Mouse (Mus musculus) hindlimb bud, embryonic 11.5 days (tissue): ENCODE data around the gene Tagln.

Experiments
- DNase-seq: peaks from one replicate; pipeline ENCODE4 v3.0.0-alpha.2; 2012; ENCODE audit warnings: low read depth, low spot score; ENCODE audit errors: extremely low spot score

The Tagln gene

DNA sequence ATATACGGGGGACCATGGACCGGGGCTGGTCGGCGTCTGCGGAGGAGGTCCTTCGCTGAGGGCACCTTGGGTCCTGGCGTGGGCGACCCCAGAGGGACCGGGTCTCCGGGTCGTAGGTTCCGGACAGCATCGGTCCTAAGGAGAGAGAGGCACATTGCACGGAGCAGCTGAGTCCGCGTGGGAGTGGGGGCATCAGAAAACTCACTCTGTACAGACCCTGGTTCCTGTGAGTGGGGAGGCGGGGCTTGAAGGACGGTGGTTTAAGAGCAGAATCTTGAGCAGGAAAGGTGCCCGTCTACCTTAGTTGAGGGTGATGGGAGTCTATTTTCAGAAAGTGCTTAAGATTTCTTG lies 28.8 kb downstream of the Tagln start:
- DNase-seq = no peak

- peak; percentile 22 for DNase-seq
Measured at GRCm38 (mm10) chr9:45906355-45907077, 29.3 kb downstream of the Tagln start, which contains the start of the genes Pcsk7 and Rnf214. Gene Pcsk7, plus strand, starts transcription at chr9:45906497. Gene Rnf214, minus strand, starts transcription at chr9:45906911.

GRCm38 (mm10) chr9:45905811-45906237 lies 30.0 kb downstream of the Tagln start:
- DNase-seq = no peak

DNA sequence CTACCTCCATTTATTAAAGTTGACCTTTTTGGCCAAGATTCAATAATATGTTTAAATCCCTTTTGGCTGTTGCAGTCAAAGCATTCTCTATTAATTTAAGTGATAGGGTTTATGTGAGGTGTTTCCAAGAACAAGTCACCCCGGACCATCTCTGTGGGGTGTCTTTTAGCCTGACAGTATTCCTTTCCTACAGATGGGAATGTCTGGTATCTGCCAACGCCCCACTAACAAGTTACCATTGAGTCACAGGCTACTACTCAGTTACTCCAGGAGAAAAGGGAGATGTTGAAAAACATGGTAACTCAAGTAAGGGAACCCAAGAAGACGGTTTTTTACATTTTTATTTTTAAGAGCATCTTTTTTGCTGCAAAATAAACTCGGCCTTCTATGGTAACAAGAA lies 30.7 kb downstream of the Tagln start:
- DNase-seq = no peak

DNA sequence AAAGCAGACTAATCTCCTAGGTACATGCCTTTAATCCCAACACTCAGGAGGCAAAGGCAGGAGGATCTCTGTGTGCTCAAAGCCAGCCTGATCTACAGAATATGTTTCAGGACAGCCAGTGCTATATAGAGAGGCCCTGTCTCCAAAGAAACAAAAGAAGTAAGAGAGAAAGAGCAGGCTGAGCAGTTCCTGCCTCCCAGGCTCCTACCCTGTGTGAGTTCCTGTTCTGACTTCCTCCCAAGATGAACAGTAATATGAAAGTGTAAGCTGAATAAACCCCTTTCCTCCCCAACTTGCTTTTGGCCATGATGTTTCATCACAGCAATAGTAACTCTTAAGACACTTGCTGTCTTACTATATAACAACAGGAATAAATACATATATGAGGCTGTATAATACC lies 42.2 kb downstream of the Tagln start:
- no peak for DNase-seq
